In the genomic region with DNA sequence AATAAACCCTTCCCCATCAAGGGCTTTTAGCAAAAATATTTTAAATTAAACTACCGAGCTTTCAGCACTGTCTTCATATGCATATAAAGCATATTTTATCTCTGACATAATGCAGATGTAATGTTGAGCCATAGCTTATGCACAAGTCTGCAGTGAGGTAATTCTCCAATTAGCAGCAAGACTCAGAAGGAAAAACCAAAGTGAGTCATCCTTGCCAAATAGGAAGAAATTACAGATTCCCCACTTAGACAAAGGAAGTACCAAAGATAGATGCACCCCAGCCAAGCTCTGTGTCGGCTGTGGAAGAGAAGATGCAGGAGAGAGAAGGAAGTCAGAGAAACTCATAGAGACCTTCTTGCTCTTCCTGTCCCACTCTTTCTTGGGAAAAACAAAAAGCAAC, we compare ENCODE assay signal across 19 mouse cellular contexts.
DNase-seq lines count a peak whose midpoint lies in the region; ATAC-seq and TF ChIP-seq lines count a peak whose summit lies in the region.
"Had no signal": no experiment of that assay in that cellular context is flagged by ENCODE, and none has a peak within 500 bp of the region (broad histone marks: within the 10 kb centered on the region; RNA-seq: fewer than 3 reads in every experiment).

No protein-coding gene starts in this region.

- no peaks in the 10 kb centered on the region for H3K27me3 ChIP-seq in lung, postnatal 0 days (replicated peaks; ENCODE audit: insufficient read depth, low read length)
- H3K27me3 ChIP-seq: embryonic facial prominence, embryonic 15.5 days; midbrain, embryonic 12.5 days; stomach, embryonic 15.5 days had no signal

- no peak overlapping the region for H3K4me3 ChIP-seq in lung, postnatal 0 days (ENCODE audit: low read depth, low read length)
- H3K4me3 ChIP-seq: embryonic facial prominence, embryonic 15.5 days; midbrain, embryonic 12.5 days; stomach, embryonic 15.5 days had no signal

- H3K36me3 ChIP-seq in lung, postnatal 0 days (ENCODE audit: insufficient read depth, low read length): no peaks in the 10 kb centered on the region
- H3K36me3 ChIP-seq: embryonic facial prominence, embryonic 15.5 days; midbrain, embryonic 12.5 days; stomach, embryonic 15.5 days had no signal

- ATAC-seq in lung, postnatal 0 days: no peak
- ATAC-seq: hindbrain, postnatal 0 days had no signal

- H3K9me3 ChIP-seq in lung, postnatal 0 days (ENCODE audit: low read length): no peaks in the 10 kb centered on the region
- H3K9me3 ChIP-seq: embryonic facial prominence, embryonic 15.5 days; midbrain, embryonic 12.5 days; stomach, embryonic 15.5 days had no signal

- no peak overlapping the region for H3K27ac ChIP-seq in lung, postnatal 0 days (ENCODE audit: low read length)
- H3K27ac ChIP-seq: embryonic facial prominence, embryonic 15.5 days; hindbrain, postnatal 0 days; midbrain, embryonic 12.5 days; stomach, embryonic 15.5 days had no signal

- H3K4me2 ChIP-seq in lung, postnatal 0 days (replicated peaks; ENCODE audit: low read depth, low read length): no peak overlapping the region
- H3K4me2 ChIP-seq: embryonic facial prominence, embryonic 15.5 days; midbrain, embryonic 12.5 days; stomach, embryonic 15.5 days had no signal

- 42% methylated on average over 2 of the region's 2 CpGs for WGBS in lung, postnatal 0 days

- TF ChIP-seq EP300 in lung, postnatal 0 days (IDR thresholded peaks at IDR 0.05): no peak

- TF ChIP-seq CTCF in lung, postnatal 0 days (IDR thresholded peaks at IDR 0.05): no peak

- no peaks in the 10 kb centered on the region for H3K4me1 ChIP-seq in lung, postnatal 0 days (ENCODE audit: insufficient read depth, low read depth, low read length)
- H3K4me1 ChIP-seq: midbrain, embryonic 12.5 days; stomach, embryonic 15.5 days had no signal

- DNase-seq in frontal cortex, postnatal 36 days (ENCODE audit: low spot score in 2 of 2): peak; percentile 9 to 16
- DNase-seq in frontal cortex, postnatal 10 days (ENCODE audit: low spot score in 2 of 2): no peak
- DNase-seq in right cerebral cortex, adult 2 months (ENCODE audit: low spot score in 2 of 2): peak; percentile 13 to 24
- DNase-seq in right cerebral cortex, postnatal 14 days: no peak
- DNase-seq in gonadal fat pad, adult 2 months (ENCODE audit: low read depth): peak; percentile 6
- no peak for DNase-seq in lung, postnatal 0 days (ENCODE audit: low spot score)
- no peak for DNase-seq in kidney, postnatal 10 days
- DNase-seq: adrenal gland, adult 2 months; B cell, adult 2 months; cerebellum, adult 9-10 months; gastrocnemius, postnatal 25 days; kidney, adult 2 months; kidney, postnatal 25 days; liver; lung, postnatal 10 days had no signal

- H3K9ac ChIP-seq in lung, postnatal 0 days (replicated peaks; ENCODE audit: low read depth): no peak overlapping the region
- H3K9ac ChIP-seq: embryonic facial prominence, embryonic 15.5 days; midbrain, embryonic 12.5 days; stomach, embryonic 15.5 days had no signal

Comparison
In these comparisons a context has a peak if more than half of its experiments do, and no peak if none do; other contexts are left out.
1. DNase-seq: peak in frontal cortex, postnatal 36 days (2 of 2), right cerebral cortex, adult 2 months (2 of 2) and gonadal fat pad, adult 2 months (single experiment); none in frontal cortex, postnatal 10 days (0 of 2), right cerebral cortex, postnatal 14 days (single experiment), lung, postnatal 0 days (single experiment) and kidney, postnatal 10 days (single experiment).